Mouse (Mus musculus): ENCODE results near the gene Clip3.

DNA sequence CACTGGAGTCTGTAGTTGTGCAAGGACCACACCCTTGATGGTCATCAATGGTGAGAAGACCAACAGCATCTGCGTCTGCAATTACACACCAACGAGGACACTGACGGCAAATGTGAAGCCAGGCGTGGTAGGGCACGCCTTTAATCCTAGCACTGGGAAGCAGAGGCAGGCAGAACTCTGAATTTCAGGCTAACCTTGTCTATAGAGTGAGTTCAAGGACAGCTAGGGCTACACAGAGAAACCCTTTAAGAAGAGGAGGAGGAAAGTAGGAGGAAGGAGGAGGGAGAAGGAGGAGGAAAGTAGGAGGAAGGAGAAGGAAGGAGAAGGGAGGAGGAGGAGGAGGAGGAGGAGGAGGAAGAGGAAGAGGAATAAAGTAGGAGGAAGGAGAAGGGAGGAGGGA, 26.0 kb upstream of the Clip3 start:
- no peak for TF ChIP-seq POLR2A (IDR thresholded peaks at IDR 0.05; ENCODE audit: control insufficient read depth, extremely low read depth, insufficient read depth, low read length, poor library complexity)
- no peak for TF ChIP-seq CTCF (IDR thresholded peaks at IDR 0.05; ENCODE audit: borderline replicate concordance, control insufficient read depth, extremely low read depth, insufficient read depth, low read length, poor library complexity)
